Mouse (Mus musculus) intestine, embryonic 14.5 days (tissue): ENCODE measurements around the gene Itsn1. TPM values are rescaled to one million over a fixed set of nuclear protein-coding genes. Genes with fewer than 3 reads are reported as not detected.
A peak's percentile ranks its signal among the peaks of the same experiment; 100 is the strongest.

Source experiments
- ATAC-seq: fragments of 200-750 bp; cut with Nextera tagmentation; replicated peaks from 2 replicates; pipeline ENCODE4 v1.8.0; 2017; ENCODE audit warnings: low read depth, moderate number of reproducible peaks, moderate TSS enrichment, moderate library complexity; ENCODE audit not compliant: low FRiP score, low TSS enrichment
- DNase-seq: peaks from one replicate; pipeline ENCODE4 v3.0.0-alpha.2; 2018; ENCODE audit warnings: low spot score
- H3K27ac ChIP-seq: fragments of 300-500 bp; sonication (generic); 2 replicates; pipeline ENCODE4 v1.5.1; 2014; ENCODE audit warnings: low read depth, mild to moderate bottlenecking, control low read depth
- H3K27me3 ChIP-seq: fragments of 300-500 bp; sonication (generic); replicated peaks from 2 replicates; pipeline ENCODE4 v1.6.1; 2014; ENCODE audit warnings: low read length, control low read depth; ENCODE audit not compliant: control insufficient read depth, insufficient read depth
- H3K36me3 ChIP-seq: fragments of 300-500 bp; sonication (generic); 2 replicates; pipeline ENCODE4 v1.6.1; 2014; ENCODE audit warnings: low read length, control low read depth; ENCODE audit not compliant: control insufficient read depth, insufficient read depth
- H3K4me1 ChIP-seq: fragments of 300-500 bp; sonication (generic); replicated peaks from 2 replicates; pipeline ENCODE4 v1.6.1; 2014; ENCODE audit warnings: low read length, control low read depth, mixed read lengths; ENCODE audit not compliant: control insufficient read depth, insufficient read depth
- H3K4me2 ChIP-seq: fragments of 300-500 bp; sonication (generic); 2 replicates; pipeline ENCODE4 v1.6.1; 2014; ENCODE audit warnings: low read length
- H3K4me3 ChIP-seq: fragments of 300-500 bp; sonication (generic); 2 replicates; pipeline ENCODE4 v1.5.1; 2014; ENCODE audit warnings: low read depth, low read length, control low read depth, mixed read lengths
- H3K9ac ChIP-seq: fragments of 300-500 bp; sonication (generic); 2 replicates; pipeline ENCODE4 v1.6.1; 2014; ENCODE audit warnings: mild to moderate bottlenecking, low read length
- H3K9me3 ChIP-seq: fragments of 300-500 bp; sonication (generic); 2 replicates; pipeline ENCODE4 v1.6.1; 2016; ENCODE audit warnings: low read length, control low read depth; ENCODE audit not compliant: control insufficient read depth
- WGBS: fragments of 180-500 bp; shearing (Covaris S2); extraction: QIAGEN DNeasy Blood & Tissue Kit; methylation state at CpG from one replicate; pipeline ENCODE4 v1.1.7; 2014; 5-methylcytosine and 5-hydroxymethylcytosine counted together
- polyA plus RNA-seq: library from polyadenylated mRNA; unstranded; fragments of >200 nt; fragmentation: Nextera tagmentation; extraction: Ambion mirVana; gene quantifications from 2 replicates; pipeline ENCODE4 v1.2.1, GENCODE M21; 2014

Gene Itsn1
- polyA plus RNA-seq, 1 experiment from 2014 or later: 22.7 TPM

GRCm38 (mm10) chr16:91852753-91853152, 123.7 kb downstream of the Itsn1 start:
- Histone ChIP-seq H3K9me3 (no peaks in the 10 kb centered on the region), H3K9ac (no peak overlapping the region), H3K4me1 (no peaks in the 10 kb centered on the region), H3K4me3 (no peak overlapping the region), H3K27ac (no peak overlapping the region), H3K27me3 (no peaks in the 10 kb centered on the region), H3K4me2 (no peak overlapping the region), H3K36me3 (peaks cover 75% of the 10 kb centered on the region)
- ATAC-seq (no peak), DNase-seq (no peak)
- 80% methylated on average over 10 of the region's 10 CpGs for WGBS

- 94% methylated on average over 12 of the region's 12 CpGs for WGBS
- H3K36me3 ChIP-seq: peaks cover 75% of the 10 kb centered on the region
- H3K9me3 ChIP-seq: no peaks in the 10 kb centered on the region
- H3K4me3 ChIP-seq: no peak overlapping the region
- no peak overlapping the region for H3K27ac ChIP-seq
- no peaks in the 10 kb centered on the region for H3K27me3 ChIP-seq
- H3K4me1 ChIP-seq: no peaks in the 10 kb centered on the region
- H3K9ac ChIP-seq: no peak overlapping the region
- DNase-seq (no peak), ATAC-seq (no peak)
- no peak overlapping the region for H3K4me2 ChIP-seq
Observed at GRCm38 (mm10) chr16:91853223-91853622, 124.1 kb downstream of the Itsn1 start.

GRCm38 (mm10) chr16:91858695-91859094, 129.6 kb downstream of the Itsn1 start:
- WGBS: 88% methylated on average over 7 of the region's 7 CpGs
- H3K4me2 ChIP-seq: no peak overlapping the region

GRCm38 (mm10) chr16:91859203-91859602, 130.1 kb downstream of the Itsn1 start:
- no peak overlapping the region for H3K9ac ChIP-seq
- no peak overlapping the region for H3K4me2 ChIP-seq
- H3K27ac ChIP-seq: no peak overlapping the region
- ATAC-seq (no peak), DNase-seq (no peak)
- H3K27me3 ChIP-seq: no peaks in the 10 kb centered on the region
- H3K4me3 ChIP-seq: no peak overlapping the region
- peaks cover 25% of the 10 kb centered on the region for H3K4me1 ChIP-seq
- 83% methylated on average over 3 of the region's 3 CpGs for WGBS
- peaks cover 46% of the 10 kb centered on the region; the same call in 1 of the 2 replicates for H3K36me3 ChIP-seq
- H3K9me3 ChIP-seq: no peaks in the 10 kb centered on the region

More at GRCm38 (mm10) chr16:91858695-91859094, 129.6 kb downstream of the Itsn1 start:
- Histone ChIP-seq H3K27ac (no peak overlapping the region), H3K27me3 (no peaks in the 10 kb centered on the region), H3K9ac (no peak overlapping the region), H3K4me3 (no peak overlapping the region), H3K4me1 (peaks cover 25% of the 10 kb centered on the region), H3K36me3 (peaks cover 42% of the 10 kb centered on the region; the same call in 1 of the 2 replicates), H3K9me3 (no peaks in the 10 kb centered on the region)
- ATAC-seq (no peak), DNase-seq (no peak)

GRCm38 (mm10) chr16:91859958-91860357, 130.9 kb downstream of the Itsn1 start:
- H3K4me3 ChIP-seq: no peak overlapping the region
- no peak for ATAC-seq
- H3K9ac ChIP-seq: no peak overlapping the region
- H3K9me3 ChIP-seq: no peaks in the 10 kb centered on the region
- DNase-seq: no peak
- no peak overlapping the region for H3K4me2 ChIP-seq
- no peak overlapping the region for H3K27ac ChIP-seq
- H3K36me3 ChIP-seq: peaks cover 47% of the 10 kb centered on the region; the same call in 1 of the 2 replicates
- H3K4me1 ChIP-seq: peaks cover 25% of the 10 kb centered on the region
- 83% methylated on average over 8 of the region's 8 CpGs for WGBS
- no peaks in the 10 kb centered on the region for H3K27me3 ChIP-seq

GRCm38 (mm10) chr16:91860471-91861125, 131.5 kb downstream of the Itsn1 start:
- Histone ChIP-seq H3K27ac (peak overlapping the region; percentile 57), H3K9me3 (no peaks in the 10 kb centered on the region), H3K4me2 (peak overlapping the region; percentile 16), H3K4me3 (no peak overlapping the region), H3K9ac (no peak overlapping the region), H3K36me3 (peaks cover 41% of the 10 kb centered on the region; the same call in 1 of the 2 replicates), H3K4me1 (peaks cover 25% of the 10 kb centered on the region), H3K27me3 (no peaks in the 10 kb centered on the region)
- DNase-seq: no peak
- WGBS: 28% methylated on average over 14 of the region's 14 CpGs
- ATAC-seq: peak; percentile 59; the same call in 1 of the 2 replicates

- no peak overlapping the region for H3K4me3 ChIP-seq
- H3K9ac ChIP-seq: no peak overlapping the region
- H3K4me1 ChIP-seq: peaks cover 25% of the 10 kb centered on the region
- 58% methylated on average over 6 of the region's 6 CpGs for WGBS
- no peaks in the 10 kb centered on the region for H3K9me3 ChIP-seq
- DNase-seq: no peak
- no peak for ATAC-seq
- no peak overlapping the region for H3K4me2 ChIP-seq
- H3K27ac ChIP-seq: peak overlapping the region; percentile 57; the same call in 1 of the 2 replicates
- no peaks in the 10 kb centered on the region for H3K27me3 ChIP-seq
- H3K36me3 ChIP-seq: peaks cover 35% of the 10 kb centered on the region; the same call in 1 of the 2 replicates
Observed at GRCm38 (mm10) chr16:91861784-91862371, 132.8 kb downstream of the Itsn1 start.

- DNase-seq: no peak
- Histone ChIP-seq H3K27ac (peak overlapping the region; percentile 45; the same call in 1 of the 2 replicates), H3K4me1 (peaks cover 25% of the 10 kb centered on the region), H3K9ac (no peak overlapping the region), H3K4me3 (no peak overlapping the region), H3K27me3 (no peaks in the 10 kb centered on the region), H3K4me2 (no peak overlapping the region), H3K36me3 (peaks cover 33% of the 10 kb centered on the region), H3K9me3 (no peaks in the 10 kb centered on the region)
- no peak for ATAC-seq
- WGBS: 49% methylated on average over 7 of the region's 7 CpGs
Observed at GRCm38 (mm10) chr16:91862836-91863235, 133.8 kb downstream of the Itsn1 start.
